Mouse (Mus musculus): ENCODE measurements around the gene Abca8a.
"Not testable (repeated sequence)": the region's sequence is repeated elsewhere in the genome, so short reads cannot be mapped to it uniquely, and the experiment has no call there.

Gene Abca8a

GRCm38 (mm10) chr11:109987460-109988072 is 108.2 kb downstream of the Abca8a start:
- DNase-seq: not testable (repeated sequence)

DNA sequence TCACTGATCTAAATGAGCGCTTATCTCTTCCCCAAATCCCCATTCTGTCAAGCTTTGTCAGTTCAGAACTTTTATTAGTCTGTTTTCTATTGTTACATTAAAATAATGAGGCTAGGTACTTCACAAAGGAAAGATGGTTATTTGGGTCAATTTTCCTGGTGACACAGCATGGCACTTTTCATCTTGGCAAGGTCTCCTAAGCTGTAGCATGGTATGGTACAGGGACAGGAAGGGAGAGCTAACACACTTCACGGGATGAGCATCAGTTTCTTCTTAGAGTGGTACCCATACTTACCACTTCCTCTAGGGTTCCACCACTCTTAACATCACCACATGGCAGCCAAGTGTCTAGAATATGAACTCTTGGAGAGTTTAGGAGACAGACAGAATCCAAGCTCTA is 113.9 kb downstream of the Abca8a start:
- DNase-seq: no peak
